Mouse (Mus musculus) neural tube, embryonic 14.5 days (tissue): ENCODE measurements around the gene Dync2h1. TPM values are rescaled to one million over a fixed set of nuclear protein-coding genes. Genes with fewer than 3 reads are reported as not detected.
A peak's percentile ranks its signal among the peaks of the same experiment; 100 is the strongest.
"Not testable (repeated sequence)": the region's sequence is repeated elsewhere in the genome, so short reads cannot be mapped to it uniquely, and the experiment has no call there.

Source experiments
- ATAC-seq: fragments of 200-750 bp; cut with Nextera tagmentation; 2 replicates; pipeline ENCODE4 v1.8.0; 2017; ENCODE audit warnings: low read depth, mild to moderate bottlenecking, moderate TSS enrichment, moderate library complexity
- H3K27ac ChIP-seq: fragments of 300-500 bp; sonication (generic); 2 replicates; pipeline ENCODE4 v1.5.1; 2014; ENCODE audit warnings: low read depth, mild to moderate bottlenecking, control low read depth, low read length, moderate library complexity, mixed read lengths
- H3K27me3 ChIP-seq: fragments of 300-500 bp; sonication (generic); 2 replicates; pipeline ENCODE4 v1.6.1; 2014; ENCODE audit warnings: low read length; ENCODE audit not compliant: control insufficient read depth, insufficient read depth
- H3K36me3 ChIP-seq: fragments of 300-500 bp; sonication (generic); 2 replicates; pipeline ENCODE4 v1.6.1; 2014; ENCODE audit warnings: low read length, mixed read lengths; ENCODE audit not compliant: control insufficient read depth, insufficient read depth
- H3K4me1 ChIP-seq: fragments of 300-500 bp; sonication (generic); 2 replicates; pipeline ENCODE4 v1.6.1; 2014; ENCODE audit warnings: low read length; ENCODE audit not compliant: control insufficient read depth, insufficient read depth
- H3K4me2 ChIP-seq: fragments of 300-500 bp; sonication (generic); 2 replicates; pipeline ENCODE4 v1.6.1; 2014; ENCODE audit warnings: mild to moderate bottlenecking, low read depth, low read length, control low read depth
- H3K4me3 ChIP-seq: fragments of 300-500 bp; sonication (generic); 2 replicates; pipeline ENCODE4 v1.5.1; 2014; ENCODE audit warnings: low read depth, low read length, control low read depth, mixed read lengths
- H3K9ac ChIP-seq: fragments of 300-500 bp; sonication (generic); replicated peaks from 2 replicates; pipeline ENCODE4 v1.6.1; 2014; ENCODE audit warnings: low read depth, mild to moderate bottlenecking, control low read depth, low read length, mixed read lengths
- H3K9me3 ChIP-seq: fragments of 300-500 bp; sonication (generic); 2 replicates; pipeline ENCODE4 v1.6.1; 2016; ENCODE audit warnings: low read length; ENCODE audit not compliant: control insufficient read depth
- whole genome bisulfite sequencing: fragments of 180-500 bp; shearing (Covaris S2); extraction: QIAGEN DNeasy Blood & Tissue Kit; methylation state at CpG from one replicate; pipeline ENCODE4 v1.1.7; 2014; 5-methylcytosine and 5-hydroxymethylcytosine counted together
- polyA plus RNA-seq: library from polyadenylated mRNA; unstranded; fragments of >200 nt; fragmentation: Nextera tagmentation; extraction: Ambion mirVana; gene quantifications from 2 replicates; pipeline ENCODE4 v1.2.1, GENCODE M21; 2014

The Dync2h1 gene
- 24.5 and 26.2 TPM in 2 replicates for polyA plus RNA-seq

GRCm38 (mm10) chr9:7184172-7184896, at the start of gene Dync2h1, which contains the start of gene Dcun1d5:
Gene Dync2h1, minus strand, starts transcription at chr9:7184446.
Gene Dcun1d5, plus strand, starts transcription at chr9:7184520.
- Histone ChIP-seq H3K9ac (peak within 1 kb of the TSS; percentile 82), H3K9me3 (no peaks in the 10 kb centered on the region), H3K4me3 (peak within 1 kb of the TSS; percentile 99), H3K27me3 (no peaks in the 10 kb centered on the region), H3K36me3 (no peaks in the 10 kb centered on the region), H3K4me1 (peaks cover 20% of the 10 kb centered on the region), H3K27ac (peak within 1 kb of the TSS; percentile 90), H3K4me2 (peak within 1 kb of the TSS; percentile 97)
- 1% methylated on average over 62 of the region's 62 CpGs for WGBS
- ATAC-seq = peak; percentile 100

- WGBS = 87% methylated on average over 7 of the region's 7 CpGs
- Histone ChIP-seq H3K4me2 (no peak overlapping the region), H3K27ac (no peak overlapping the region), H3K9me3 (no peaks in the 10 kb centered on the region), H3K4me1 (no peaks in the 10 kb centered on the region), H3K4me3 (no peak overlapping the region), H3K27me3 (no peaks in the 10 kb centered on the region), H3K9ac (no peak overlapping the region), H3K36me3 (no peaks in the 10 kb centered on the region)
- no peak for ATAC-seq
Observed at GRCm38 (mm10) chr9:7221460-7221859, 37.2 kb upstream of the Dync2h1 start.

- Histone ChIP-seq H3K4me2 (no peak overlapping the region), H3K27me3 (no peaks in the 10 kb centered on the region), H3K27ac (no peak overlapping the region), H3K36me3 (no peaks in the 10 kb centered on the region), H3K4me1 (no peaks in the 10 kb centered on the region), H3K9me3 (no peaks in the 10 kb centered on the region), H3K9ac (no peak overlapping the region), H3K4me3 (no peak overlapping the region)
- WGBS = 92% methylated on average over 5 of the region's 5 CpGs
- ATAC-seq = no peak
Observed at GRCm38 (mm10) chr9:7221024-7221423, 36.8 kb upstream of the Dync2h1 start.

GRCm38 (mm10) chr9:7216240-7216639, 32.0 kb upstream of the Dync2h1 start:
- 51% methylated on average over 2 of the region's 2 CpGs for WGBS
- Histone ChIP-seq H3K4me2 (no peak overlapping the region), H3K9ac (no peak overlapping the region), H3K4me3 (no peak overlapping the region), H3K36me3 (no peaks in the 10 kb centered on the region), H3K27ac (no peak overlapping the region), H3K4me1 (no peaks in the 10 kb centered on the region), H3K27me3 (no peaks in the 10 kb centered on the region), H3K9me3 (no peaks in the 10 kb centered on the region)
- ATAC-seq = no peak

GRCm38 (mm10) chr9:7190694-7191093, 6.4 kb upstream of the Dync2h1 start:
- not testable (repeated sequence) for H3K4me1 ChIP-seq, H3K27me3 ChIP-seq, ATAC-seq

GRCm38 (mm10) chr9:7184897-7185291, 648 bp upstream of the Dync2h1 start:
- Histone ChIP-seq H3K27me3 (no peaks in the 10 kb centered on the region), H3K4me3 (peak overlapping the region; percentile 99), H3K36me3 (no peaks in the 10 kb centered on the region), H3K9ac (peak overlapping the region; percentile 82), H3K27ac (peak overlapping the region; percentile 90), H3K4me1 (peaks cover 20% of the 10 kb centered on the region), H3K4me2 (peak overlapping the region; percentile 97), H3K9me3 (no peaks in the 10 kb centered on the region)
- ATAC-seq = peak; percentile 85
- WGBS = 0% methylated on average over 25 of the region's 31 CpGs

More at GRCm38 (mm10) chr9:7190694-7191093, 6.4 kb upstream of the Dync2h1 start:
- not testable (repeated sequence) for H3K9me3 ChIP-seq, H3K4me3 ChIP-seq, H3K9ac ChIP-seq, H3K36me3 ChIP-seq, H3K4me2 ChIP-seq, H3K27ac ChIP-seq
- WGBS = 95% methylated on average over 3 of the region's 3 CpGs

- no peaks in the 10 kb centered on the region for H3K4me1 ChIP-seq
- ATAC-seq = peak; percentile 100
- no peaks in the 10 kb centered on the region for H3K27me3 ChIP-seq
- WGBS = 10% methylated on average over 41 of the region's 41 CpGs
- peak overlapping the region; percentile 65 for H3K4me2 ChIP-seq
- 0 out of 2 replicates have a peak, but pooled peaks cover 6% of the 10 kb centered on the region for H3K36me3 ChIP-seq
- no peak overlapping the region for H3K27ac ChIP-seq
- H3K9ac ChIP-seq = peak overlapping the region; percentile 53
- H3K4me3 ChIP-seq = peak overlapping the region; percentile 54
- H3K9me3 ChIP-seq = no peaks in the 10 kb centered on the region
Observed at GRCm38 (mm10) chr9:7176618-7177610, 7.3 kb downstream of the Dync2h1 start.

- Histone ChIP-seq H3K4me2 (no peak overlapping the region), H3K4me1 (no peaks in the 10 kb centered on the region), H3K27me3 (no peaks in the 10 kb centered on the region), H3K27ac (no peak overlapping the region), H3K36me3 (0 out of 2 replicates have a peak, but pooled peaks cover 6% of the 10 kb centered on the region), H3K4me3 (no peak overlapping the region), H3K9me3 (no peaks in the 10 kb centered on the region), H3K9ac (no peak overlapping the region)
- no peak for ATAC-seq
- 92% methylated on average over 1 of the region's 1 CpGs for WGBS
Observed at GRCm38 (mm10) chr9:7173756-7174155, 10.5 kb downstream of the Dync2h1 start.
